Mouse (Mus musculus): Measurements from ENCODE around the gene Mtch2. TPM values are rescaled to one million over a fixed set of nuclear protein-coding genes. Genes with fewer than 3 reads are reported as not detected.

Mtch2 gene
- polyA plus RNA-seq, 1 experiment: 57.2 TPM

GRCm38 (mm10) chr2:90910861-90911260, 63.9 kb downstream of the Mtch2 start:
- Histone ChIP-seq H3K27me3 (ENCODE audit: control insufficient read depth, insufficient read depth, low read length) (no peaks in the 10 kb centered on the region), H3K4me3 (ENCODE audit: control insufficient read depth, insufficient read depth, low read length) (no peak overlapping the region), H3K36me3 (ENCODE audit: control insufficient read depth, insufficient read depth, low read length) (peaks cover 45% of the 10 kb centered on the region), H3K27ac (ENCODE audit: control insufficient read depth, insufficient read depth, low read length) (no peak overlapping the region), H3K4me1 (replicated peaks; ENCODE audit: control insufficient read depth, insufficient read depth, low read length) (peaks cover 3% of the 10 kb centered on the region; the same call in 1 of the 2 replicates)
- TF ChIP-seq POLR2A (IDR thresholded peaks at IDR 0.05; ENCODE audit: control insufficient read depth, extremely low read depth, insufficient read depth, low read length, poor library complexity): no peak
- no peak for TF ChIP-seq CTCF (IDR thresholded peaks at IDR 0.05; ENCODE audit: borderline replicate concordance, control insufficient read depth, extremely low read depth, insufficient read depth, low read length, poor library complexity)
- DNase-seq: no peak
- 95% methylated on average over 1 of the region's 1 CpGs for WGBS

GRCm38 (mm10) chr2:90911668-90912067, 64.7 kb downstream of the Mtch2 start:
- no peak for DNase-seq
- Histone ChIP-seq H3K4me3 (ENCODE audit: control insufficient read depth, insufficient read depth, low read length) (no peak overlapping the region), H3K27me3 (ENCODE audit: control insufficient read depth, insufficient read depth, low read length) (no peaks in the 10 kb centered on the region), H3K27ac (ENCODE audit: control insufficient read depth, insufficient read depth, low read length) (no peak overlapping the region), H3K36me3 (ENCODE audit: control insufficient read depth, insufficient read depth, low read length) (peaks cover 45% of the 10 kb centered on the region), H3K4me1 (replicated peaks; ENCODE audit: control insufficient read depth, insufficient read depth, low read length) (peaks cover 2% of the 10 kb centered on the region; the same call in 1 of the 2 replicates)
- no peak for TF ChIP-seq CTCF (IDR thresholded peaks at IDR 0.05; ENCODE audit: borderline replicate concordance, control insufficient read depth, extremely low read depth, insufficient read depth, low read length, poor library complexity)
- TF ChIP-seq POLR2A (IDR thresholded peaks at IDR 0.05; ENCODE audit: control insufficient read depth, extremely low read depth, insufficient read depth, low read length, poor library complexity): no peak
- WGBS: 79% methylated on average over 1 of the region's 1 CpGs

- DNase-seq: no peak
- no peak overlapping the region for H3K27ac ChIP-seq (ENCODE audit: control insufficient read depth, insufficient read depth, low read length)
- H3K4me1 ChIP-seq (replicated peaks; ENCODE audit: control insufficient read depth, insufficient read depth, low read length): peaks cover 13% of the 10 kb centered on the region
- no peaks in the 10 kb centered on the region for H3K27me3 ChIP-seq (ENCODE audit: control insufficient read depth, insufficient read depth, low read length)
- H3K36me3 ChIP-seq (ENCODE audit: control insufficient read depth, insufficient read depth, low read length): peaks cover 36% of the 10 kb centered on the region
- H3K4me3 ChIP-seq (ENCODE audit: control insufficient read depth, insufficient read depth, low read length): no peak overlapping the region
- 93% methylated on average over 2 of the region's 2 CpGs for WGBS
- no peak for TF ChIP-seq CTCF (IDR thresholded peaks at IDR 0.05; ENCODE audit: borderline replicate concordance, control insufficient read depth, extremely low read depth, insufficient read depth, low read length, poor library complexity)
- no peak for TF ChIP-seq POLR2A (IDR thresholded peaks at IDR 0.05; ENCODE audit: control insufficient read depth, extremely low read depth, insufficient read depth, low read length, poor library complexity)
Measured at GRCm38 (mm10) chr2:90913671-90914070, 66.7 kb downstream of the Mtch2 start.

- no peak overlapping the region for H3K4me3 ChIP-seq (ENCODE audit: control insufficient read depth, insufficient read depth, low read length)
Measured at GRCm38 (mm10) chr2:90915516-90915915, 68.6 kb downstream of the Mtch2 start.

More at GRCm38 (mm10) chr2:90915516-90915915, 68.6 kb downstream of the Mtch2 start:
- peaks cover 20% of the 10 kb centered on the region for H3K36me3 ChIP-seq (ENCODE audit: control insufficient read depth, insufficient read depth, low read length)
- no peak overlapping the region for H3K27ac ChIP-seq (ENCODE audit: control insufficient read depth, insufficient read depth, low read length)
- 96% methylated on average over 1 of the region's 1 CpGs for WGBS
- TF ChIP-seq CTCF (IDR thresholded peaks at IDR 0.05; ENCODE audit: borderline replicate concordance, control insufficient read depth, extremely low read depth, insufficient read depth, low read length, poor library complexity): no peak
- no peak for TF ChIP-seq POLR2A (IDR thresholded peaks at IDR 0.05; ENCODE audit: control insufficient read depth, extremely low read depth, insufficient read depth, low read length, poor library complexity)
- H3K27me3 ChIP-seq (ENCODE audit: control insufficient read depth, insufficient read depth, low read length): no peaks in the 10 kb centered on the region
- peaks cover 13% of the 10 kb centered on the region for H3K4me1 ChIP-seq (replicated peaks; ENCODE audit: control insufficient read depth, insufficient read depth, low read length)
- DNase-seq: no peak

Other genes with a start within 250 kb of the Mtch2 start
- gene Nup160, start 169.9 kb upstream of the Mtch2 start, polyA plus RNA-seq (2012; rRNA removed): 21.9 and 22.7 TPM in 2 replicates
- 101 and 105 TPM in 2 replicates for gene Fnbp4, start 101.8 kb upstream of the Mtch2 start, polyA plus RNA-seq (2012; rRNA removed)
- 0.31 and 0.44 TPM in 2 replicates for gene Agbl2, start 64.4 kb upstream of the Mtch2 start, polyA plus RNA-seq (2012; rRNA removed)
- gene C1qtnf4, start 38.7 kb downstream of the Mtch2 start, polyA plus RNA-seq (2012; rRNA removed): 2.5 and 4.9 TPM in 2 replicates
- 26.9 and 29.1 TPM in 2 replicates for gene Kbtbd4, start 57.6 kb downstream of the Mtch2 start, polyA plus RNA-seq (2012; rRNA removed)
- 133 and 163 TPM in 2 replicates for gene Ndufs3, start 57.7 kb downstream of the Mtch2 start, polyA plus RNA-seq (2012; rRNA removed)
- 92.7 and 96.2 TPM in 2 replicates for gene Celf1, start 93.2 kb downstream of the Mtch2 start, polyA plus RNA-seq (2012; rRNA removed)
- gene Rapsn, start 188.5 kb downstream of the Mtch2 start, polyA plus RNA-seq (2012; rRNA removed): 9.0 and 10.1 TPM in 2 replicates
- gene Psmc3, start 206.9 kb downstream of the Mtch2 start, polyA plus RNA-seq (2012; rRNA removed): 103 and 114 TPM in 2 replicates
- 45.8 and 59.0 TPM in 2 replicates for gene Slc39a13, start 223.3 kb downstream of the Mtch2 start, polyA plus RNA-seq (2012; rRNA removed)
- gene Spi1, start 235.2 kb downstream of the Mtch2 start, polyA plus RNA-seq (2012; rRNA removed): 53.6 and 55.7 TPM in 2 replicates